Mouse (Mus musculus) megakaryocyte, embryonic 14.5 days (primary cell): Measurements from ENCODE around the gene Paqr7. TPM values are rescaled to one million over a fixed set of nuclear protein-coding genes. Genes with fewer than 3 reads are reported as not detected.
A peak's percentile ranks its signal among the peaks of the same experiment; 100 is the strongest.

Experiments used
- H3K27me3 ChIP-seq: replicated peaks from 2 replicates; pipeline ENCODE3; 2012; ENCODE audit warnings: inconsistent platforms
- H3K36me3 ChIP-seq: replicated peaks from 2 replicates; pipeline ENCODE3; 2012; ENCODE audit warnings: low read length, inconsistent platforms, mixed read lengths
- H3K4me1 ChIP-seq: 2 replicates; pipeline ENCODE4 v1.6.1; 2012; ENCODE audit warnings: inconsistent platforms
- H3K4me3 ChIP-seq: replicated peaks from 2 replicates; pipeline ENCODE3; 2012; ENCODE audit warnings: moderate library complexity, mild to moderate bottlenecking, inconsistent platforms
- H3K9me3 ChIP-seq: 2 replicates; pipeline ENCODE4 v1.6.1; 2012; ENCODE audit warnings: inconsistent platforms
- FLI1 ChIP-seq: IDR thresholded peaks from 2 replicates; pipeline ENCODE4 v1.6.1; 2012; ENCODE audit warnings: low read length, inconsistent platforms, mixed read lengths
- GATA1 ChIP-seq: IDR thresholded peaks from 3 replicates; pipeline ENCODE4 v1.6.1; 2012; ENCODE audit warnings: mixed read lengths, low read length, inconsistent platforms, borderline replicate concordance
- polyA plus RNA-seq: library from polyadenylated mRNA; stranded (reverse); fragments of >175 nt; gene quantifications from 2 replicates; pipeline ENCODE4 v1.2.3, GENCODE M21; 2012; ENCODE audit warnings: low replicate concordance; ENCODE audit not compliant: insufficient read depth

Gene Paqr7
- polyA plus RNA-seq, 1 experiment: 45.9 TPM

GRCm38 (mm10) chr4:134469985-134470384 is 26.5 kb upstream of the Paqr7 start:
- Histone ChIP-seq H3K27me3 (peaks cover 2% of the 10 kb centered on the region), H3K4me1 (peaks cover 29% of the 10 kb centered on the region), H3K36me3 (peaks cover 37% of the 10 kb centered on the region), H3K9me3 (no peaks in the 10 kb centered on the region), H3K4me3 (no peak overlapping the region)
- TF ChIP-seq GATA1 (no peak), FLI1 (no peak)

- Histone ChIP-seq H3K9me3 (no peaks in the 10 kb centered on the region), H3K4me3 (no peak overlapping the region), H3K4me1 (peaks cover 16% of the 10 kb centered on the region), H3K36me3 (peaks cover 43% of the 10 kb centered on the region), H3K27me3 (no peaks in the 10 kb centered on the region)
- TF ChIP-seq GATA1: no peak
- no peak for TF ChIP-seq FLI1
These were observed 25.0 kb upstream of the Paqr7 start for GRCm38 (mm10) chr4:134471469-134471868.

GRCm38 (mm10) chr4:134473764-134474163 is 22.7 kb upstream of the Paqr7 start:
- TF ChIP-seq GATA1 (no peak), FLI1 (no peak)
- Histone ChIP-seq H3K4me3 (no peak overlapping the region), H3K36me3 (peaks cover 45% of the 10 kb centered on the region), H3K9me3 (no peaks in the 10 kb centered on the region), H3K27me3 (no peaks in the 10 kb centered on the region), H3K4me1 (peaks cover 15% of the 10 kb centered on the region)

- peaks cover 45% of the 10 kb centered on the region for H3K36me3 ChIP-seq
These were observed 22.3 kb upstream of the Paqr7 start for GRCm38 (mm10) chr4:134474240-134474639.

GRCm38 (mm10) chr4:134476899-134477298 is 19.6 kb upstream of the Paqr7 start:
- Histone ChIP-seq H3K9me3 (no peaks in the 10 kb centered on the region), H3K4me3 (no peak overlapping the region), H3K4me1 (peaks cover 24% of the 10 kb centered on the region), H3K27me3 (no peaks in the 10 kb centered on the region), H3K36me3 (peaks cover 34% of the 10 kb centered on the region)
- no peak for TF ChIP-seq FLI1
- no peak for TF ChIP-seq GATA1

More at GRCm38 (mm10) chr4:134474240-134474639, 22.3 kb upstream of the Paqr7 start:
- peaks cover 15% of the 10 kb centered on the region for H3K4me1 ChIP-seq
- TF ChIP-seq FLI1: no peak
- no peak for TF ChIP-seq GATA1
- no peaks in the 10 kb centered on the region for H3K9me3 ChIP-seq
- H3K4me3 ChIP-seq: no peak overlapping the region
- H3K27me3 ChIP-seq: no peaks in the 10 kb centered on the region

- H3K9me3 ChIP-seq: no peaks in the 10 kb centered on the region
These were observed 18.5 kb upstream of the Paqr7 start for GRCm38 (mm10) chr4:134478031-134478430.

GRCm38 (mm10) chr4:134479839-134480238 is 16.7 kb upstream of the Paqr7 start:
- peaks cover 9% of the 10 kb centered on the region for H3K36me3 ChIP-seq
- peaks cover 21% of the 10 kb centered on the region for H3K27me3 ChIP-seq
- H3K4me1 ChIP-seq: peaks cover 49% of the 10 kb centered on the region
- no peak for TF ChIP-seq GATA1
- TF ChIP-seq FLI1: no peak
- no peak overlapping the region for H3K4me3 ChIP-seq
- H3K9me3 ChIP-seq: no peaks in the 10 kb centered on the region

More at GRCm38 (mm10) chr4:134478031-134478430, 18.5 kb upstream of the Paqr7 start:
- TF ChIP-seq FLI1 (no peak), GATA1 (no peak)
- Histone ChIP-seq H3K36me3 (peaks cover 23% of the 10 kb centered on the region), H3K4me1 (peaks cover 32% of the 10 kb centered on the region), H3K4me3 (peak overlapping the region; percentile 56), H3K27me3 (peaks cover 6% of the 10 kb centered on the region)

GRCm38 (mm10) chr4:134480864-134481263 is 15.6 kb upstream of the Paqr7 start:
- TF ChIP-seq FLI1 (no peak), GATA1 (no peak)

GRCm38 (mm10) chr4:134481270-134481669 is 15.2 kb upstream of the Paqr7 start:
- no peaks in the 10 kb centered on the region for H3K9me3 ChIP-seq
- TF ChIP-seq FLI1: no peak
- no peak for TF ChIP-seq GATA1
- peaks cover 58% of the 10 kb centered on the region for H3K4me1 ChIP-seq
- no peak overlapping the region for H3K4me3 ChIP-seq
- peaks cover 3% of the 10 kb centered on the region for H3K36me3 ChIP-seq
- peaks cover 23% of the 10 kb centered on the region for H3K27me3 ChIP-seq

More at GRCm38 (mm10) chr4:134480864-134481263, 15.6 kb upstream of the Paqr7 start:
- Histone ChIP-seq H3K4me1 (peaks cover 57% of the 10 kb centered on the region), H3K36me3 (peaks cover 3% of the 10 kb centered on the region), H3K4me3 (no peak overlapping the region), H3K27me3 (peaks cover 23% of the 10 kb centered on the region), H3K9me3 (no peaks in the 10 kb centered on the region)

GRCm38 (mm10) chr4:134482442-134482841 is 14.1 kb upstream of the Paqr7 start:
- Histone ChIP-seq H3K27me3 (peaks cover 27% of the 10 kb centered on the region), H3K4me1 (peaks cover 58% of the 10 kb centered on the region), H3K9me3 (no peaks in the 10 kb centered on the region), H3K4me3 (peak overlapping the region; percentile 38), H3K36me3 (no peaks in the 10 kb centered on the region)
- TF ChIP-seq GATA1: no peak
- TF ChIP-seq FLI1: no peak

- no peaks in the 10 kb centered on the region for H3K9me3 ChIP-seq
- no peaks in the 10 kb centered on the region for H3K36me3 ChIP-seq
- H3K4me1 ChIP-seq: peaks cover 50% of the 10 kb centered on the region
- no peak for TF ChIP-seq GATA1
- no peak for TF ChIP-seq FLI1
- no peak overlapping the region for H3K4me3 ChIP-seq
- H3K27me3 ChIP-seq: peaks cover 29% of the 10 kb centered on the region
These were observed 13.3 kb upstream of the Paqr7 start for GRCm38 (mm10) chr4:134483078-134483688.
